29 mouse cellular contexts compared by ENCODE assay signal in the genomic region with DNA sequence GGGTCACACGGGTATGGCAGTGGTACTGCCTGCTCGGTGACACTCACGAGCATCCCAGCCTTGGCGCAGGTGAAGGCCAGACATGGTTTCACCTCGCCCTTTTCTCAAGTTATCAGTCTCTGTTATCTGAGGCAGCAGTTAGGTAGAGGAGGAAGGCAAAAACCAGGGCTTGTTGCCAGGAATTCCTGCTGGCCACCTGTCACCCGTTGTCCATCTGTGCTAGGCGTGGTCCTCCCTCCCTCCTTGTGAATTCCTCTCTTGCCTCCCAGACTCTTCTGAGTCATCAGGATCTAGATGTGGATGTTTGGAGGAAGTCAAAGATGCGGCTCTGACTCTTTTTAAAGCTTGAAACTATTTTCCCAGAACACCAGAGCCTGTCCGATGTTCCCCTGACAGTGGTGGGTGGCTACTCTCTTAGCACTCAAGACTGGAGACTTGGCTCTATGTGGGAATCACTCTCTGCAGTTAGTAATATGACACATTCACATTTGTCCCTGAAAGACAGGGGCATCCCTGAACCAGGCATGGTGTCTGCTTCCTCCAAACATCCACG. TPM values are rescaled to one million over a fixed set of nuclear protein-coding genes. Genes with fewer than 3 reads are reported as not detected.
DNase-seq lines count a peak whose midpoint lies in the region; ATAC-seq and TF ChIP-seq lines count a peak whose summit lies in the region.
"Had no signal": no experiment of that assay in that cellular context is flagged by ENCODE, and none has a peak within 500 bp of the region (broad histone marks: within the 10 kb centered on the region; RNA-seq: fewer than 3 reads in every experiment).

No protein-coding gene starts in this region.

- H3K79me3 ChIP-seq in C2C12 (ENCODE audit: low read depth) = no peaks in the 10 kb centered on the region

- no peaks in the 10 kb centered on the region for H3K36me3 ChIP-seq in C2C12 (ENCODE audit: control insufficient read depth, insufficient read depth)
- H3K36me3 ChIP-seq: forebrain, embryonic 15.5 days; G1E; hindbrain, embryonic 12.5 days; neural tube, embryonic 12.5 days; stomach, embryonic 15.5 days had no signal

- TF ChIP-seq CTCF in C2C12 (IDR thresholded peaks at IDR 0.05; ENCODE audit: control insufficient read depth, insufficient read depth, insufficient read length) = no peak

- H3K27me3 ChIP-seq in C2C12 (ENCODE audit: control insufficient read depth, insufficient read depth, insufficient read length) = no peaks in the 10 kb centered on the region
- H3K27me3 ChIP-seq: forebrain, embryonic 15.5 days; hindbrain, embryonic 12.5 days; neural tube, embryonic 12.5 days; stomach, embryonic 15.5 days had no signal

- H3K4me3 ChIP-seq in C2C12 (ENCODE audit: insufficient read depth, poor library complexity, severe bottlenecking) = no peak overlapping the region
- H3K4me3 ChIP-seq: erythroblast, embryonic 14.5 days; forebrain, embryonic 15.5 days; hindbrain, embryonic 12.5 days; neural tube, embryonic 12.5 days; stomach, embryonic 15.5 days had no signal

- DNase-seq in left cerebral cortex, adult 18-20 months (ENCODE audit: low spot score in 2 of 2) = peak; percentile 61 to 64
- no peak for DNase-seq in left cerebral cortex, adult 11 months (ENCODE audit: low spot score)
- DNase-seq in cerebellum, adult 11-12 months = peak; percentile 95
- peak; percentile 95 to 97 for DNase-seq in cerebellum, postnatal 25 days
- DNase-seq in ovary, adult 18-20 months (ENCODE audit: low spot score) = no peak
- no peak for DNase-seq in gastrocnemius, adult 8-10 months (ENCODE audit: low spot score in 2 of 2)
- DNase-seq: gastrocnemius, postnatal 10 days; kidney, postnatal 10 days; liver; liver, postnatal 0 days; lung, postnatal 14 days; thymus, postnatal 14 days had no signal

- no peak for ATAC-seq in activated CD4-positive, CD25-positive, alpha-beta regulatory T cell, adult 4 months
- ATAC-seq: forebrain, embryonic 15.5 days; liver, postnatal 0 days had no signal

- no peaks in the 10 kb centered on the region for H3K79me2 ChIP-seq in C2C12 (ENCODE audit: control insufficient read depth, insufficient read depth)

- no peak overlapping the region for H3ac ChIP-seq in C2C12 (ENCODE audit: control insufficient read depth, insufficient read length, low read depth)

TF ChIP-seq in C2C12, 6 proteins besides CTCF, POLR2A, EP300 and RAD21:
- TF ChIP-seq MYOD1 (IDR thresholded peaks at IDR 0.05; ENCODE audit: control insufficient read depth, insufficient read length, low read depth) = peak; percentile 38
- TF ChIP-seq CEBPB (IDR thresholded peaks at IDR 0.05; ENCODE audit: low read depth) = no peak

RNA-seq across cellular contexts. Expression of gene Tff3, which starts 1.9 kb away (rescaled TPM):
- not detected for total RNA-seq in left cerebral cortex, adult 18-20 months (2021)
- polyA plus RNA-seq in C2C12 (2012; fragmentation: generic; extraction: Trizol) = not detected
- not detected for polyA plus RNA-seq in activated CD4-positive, CD25-positive, alpha-beta regulatory T cell, adult 4 months (2017; shearing (Covaris generic))
- not detected for total RNA-seq in gastrocnemius, adult 8-10 months (2022)
- total RNA-seq: adrenal gland, adult 18-20 months; common myeloid progenitor, adult 5-6 weeks; G1E; gastrocnemius, postnatal 10 days; heart, adult 8-10 months; layer of hippocampus, adult 8-10 months; left cerebral cortex, postnatal 14 days; megakaryocyte-erythroid progenitor cell, adult 5-6 weeks had no signal
- polyA plus RNA-seq: embryonic facial prominence, embryonic 11.5 days; erythroblast, embryonic 14.5 days; G1E; heart, postnatal 0 days; hindbrain, embryonic 12.5 days; spleen, adult 2 months had no signal

RNA-seq across cellular contexts. Expression of gene Tff2, which starts 12.7 kb away (rescaled TPM):
- total RNA-seq in left cerebral cortex, adult 18-20 months (2021) = not detected
- polyA plus RNA-seq in C2C12 (2012; fragmentation: generic; extraction: Trizol) = not detected
- not detected for polyA plus RNA-seq in activated CD4-positive, CD25-positive, alpha-beta regulatory T cell, adult 4 months (2017; shearing (Covaris generic))
- not detected for total RNA-seq in gastrocnemius, adult 8-10 months (2022)
- total RNA-seq: adrenal gland, adult 18-20 months; common myeloid progenitor, adult 5-6 weeks; G1E; gastrocnemius, postnatal 10 days; heart, adult 8-10 months; layer of hippocampus, adult 8-10 months; left cerebral cortex, postnatal 14 days; megakaryocyte-erythroid progenitor cell, adult 5-6 weeks had no signal
- polyA plus RNA-seq: embryonic facial prominence, embryonic 11.5 days; erythroblast, embryonic 14.5 days; forebrain, embryonic 15.5 days; G1E; heart, postnatal 0 days; hindbrain, embryonic 12.5 days; neural tube, embryonic 12.5 days had no signal

RNA-seq across cellular contexts. Expression of gene Tff1, which starts 33.7 kb away (rescaled TPM):
- total RNA-seq in left cerebral cortex, adult 18-20 months (2021) = not detected
- not detected for polyA plus RNA-seq in C2C12 (2012; fragmentation: generic; extraction: Trizol)
- polyA plus RNA-seq in activated CD4-positive, CD25-positive, alpha-beta regulatory T cell, adult 4 months (2017; shearing (Covaris generic)) = under 1 TPM in 1 of 2 experiments, not detected in 1; 0.89 TPM
- not detected for total RNA-seq in gastrocnemius, adult 8-10 months (2022)
- total RNA-seq: adrenal gland, adult 18-20 months; common myeloid progenitor, adult 5-6 weeks; G1E; gastrocnemius, postnatal 10 days; heart, adult 8-10 months; layer of hippocampus, adult 8-10 months; left cerebral cortex, postnatal 14 days; megakaryocyte-erythroid progenitor cell, adult 5-6 weeks had no signal
- polyA plus RNA-seq: embryonic facial prominence, embryonic 11.5 days; erythroblast, embryonic 14.5 days; forebrain, embryonic 15.5 days; G1E; heart, postnatal 0 days; hindbrain, embryonic 12.5 days; liver, postnatal 0 days; neural tube, embryonic 12.5 days; spleen, adult 2 months had no signal

Comparison
In these comparisons a context has a peak if more than half of its experiments do, and no peak if none do; other contexts are left out.
1. DNase-seq: peak in left cerebral cortex, adult 18-20 months (2 of 2), cerebellum, adult 11-12 months (single experiment) and cerebellum, postnatal 25 days (2 of 2); none in left cerebral cortex, adult 11 months (single experiment), ovary, adult 18-20 months (single experiment) and gastrocnemius, adult 8-10 months (0 of 2).